In genomic region chr2:152105318-152106224, GRCm38 (mm10) we compare ENCODE assay signal across 8 mouse cellular contexts. TPM values are rescaled to one million over a fixed set of nuclear protein-coding genes. Genes with fewer than 3 reads are reported as not detected.
DNase-seq lines count a peak whose midpoint lies in the region; ATAC-seq lines count a peak whose summit lies in the region.

TSS of gene Srxn1 (plus strand) at chr2:152105516.

- peak within 1 kb of the TSS; percentile 61 for H3K4me2 ChIP-seq in hindbrain, embryonic 14.5 days (replicated peaks)

- peak within 1 kb of the TSS; percentile 89 for H3K9ac ChIP-seq in hindbrain, embryonic 14.5 days

- H3K9me3 ChIP-seq in hindbrain, embryonic 14.5 days (ENCODE audit: control insufficient read depth, low read length): no peaks in the 10 kb centered on the region

- H3K36me3 ChIP-seq in hindbrain, embryonic 14.5 days (replicated peaks; ENCODE audit: control insufficient read depth, insufficient read depth): no peaks in the 10 kb centered on the region

- WGBS in hindbrain, embryonic 14.5 days: 2% methylated on average over 77 of the region's 84 CpGs

- DNase-seq in ZHBTc4 (ENCODE audit: low read depth, low spot score): peak; percentile 89
- DNase-seq in cerebellum, postnatal 4 days (ENCODE audit: low spot score in 2 of 2): peak; percentile 62 to 80
- peak; percentile 84 to 87 for DNase-seq in frontal cortex, postnatal 36 days (ENCODE audit: low spot score in 2 of 2)
- DNase-seq in hindbrain, embryonic 14.5 days (ENCODE audit: low spot score): peak; percentile 72
- peak; percentile 83 to 91 for DNase-seq in left cerebral cortex, adult 18-20 months (ENCODE audit: low spot score in 2 of 2)
- DNase-seq in lung, postnatal 4 days: peak; percentile 87 to 90
- DNase-seq in retina, postnatal 1 day: peak; percentile 95
- DNase-seq in urinary bladder, adult 2 months (ENCODE audit: low spot score): peak; percentile 90

- 0 out of 2 replicates have a peak, but pooled peaks cover 18% of the 10 kb centered on the region for H3K4me1 ChIP-seq in hindbrain, embryonic 14.5 days (replicated peaks; ENCODE audit: control insufficient read depth, insufficient read depth, low read length)

- no peaks in the 10 kb centered on the region for H3K27me3 ChIP-seq in hindbrain, embryonic 14.5 days (ENCODE audit: control insufficient read depth, insufficient read depth, low read length)

- peak; percentile 83 for ATAC-seq in hindbrain, embryonic 14.5 days (ENCODE audit: low FRiP score)

- peak within 1 kb of the TSS; percentile 68 for H3K4me3 ChIP-seq in hindbrain, embryonic 14.5 days (replicated peaks; ENCODE audit: low read length)

- H3K27ac ChIP-seq in hindbrain, embryonic 14.5 days: peak within 1 kb of the TSS; percentile 22

RNA-seq across cellular contexts. Expression of gene Srxn1, which starts in this region (rescaled TPM):
- polyA plus RNA-seq in hindbrain, embryonic 14.5 days (2014; fragmentation: Nextera tagmentation; extraction: Ambion mirVana): 22.5 and 26.2 TPM in 2 replicates
- 100 to 1,000 TPM; 103 to 106 TPM for total RNA-seq in left cerebral cortex, adult 18-20 months (2021)
- polyA plus RNA-seq in urinary bladder, adult 2 months (2012; rRNA removed): 44.9 and 46.3 TPM in 2 replicates

Comparison
In these comparisons a context has a peak if more than half of its experiments do, and no peak if none do; other contexts are left out.
1. Peak in every context shown above with its lines: DNase-seq, ATAC-seq, H3K4me3 ChIP-seq and H3K27ac ChIP-seq.